Comparison of ENCODE assay signal across 19 mouse cellular contexts in genomic region chr6:4940086-4940485, GRCm38 (mm10). TPM values are rescaled to one million over a fixed set of nuclear protein-coding genes. Genes with fewer than 3 reads are reported as not detected.
A peak's percentile ranks its signal among the peaks of the same experiment; 100 is the strongest.
DNase-seq lines count a peak whose midpoint lies in the region; ATAC-seq lines count a peak whose summit lies in the region.
"Had no signal": no experiment of that assay in that cellular context is flagged by ENCODE, and none has a peak within 500 bp of the region (broad histone marks: within the 10 kb centered on the region; RNA-seq: fewer than 3 reads in every experiment).

No protein-coding gene starts in this region.

- H3K4me3 ChIP-seq in heart, embryonic 10.5 days: no peak overlapping the region
- H3K4me3 ChIP-seq in neural tube, embryonic 13.5 days: no peak overlapping the region
- H3K4me3 ChIP-seq in neural tube, embryonic 15.5 days (replicated peaks): no peak overlapping the region
- no peak overlapping the region for H3K4me3 ChIP-seq in embryonic facial prominence, embryonic 15.5 days (replicated peaks)
- H3K4me3 ChIP-seq: hindbrain, embryonic 15.5 days; limb, embryonic 13.5 days; lung, embryonic 15.5 days; stomach, embryonic 15.5 days had no signal

- 0 out of 2 replicates have a peak, but pooled peaks cover 3% of the 10 kb centered on the region for H3K36me3 ChIP-seq in heart, embryonic 10.5 days
- no peaks in the 10 kb centered on the region for H3K36me3 ChIP-seq in neural tube, embryonic 13.5 days
- no peaks in the 10 kb centered on the region for H3K36me3 ChIP-seq in neural tube, embryonic 15.5 days
- H3K36me3 ChIP-seq in embryonic facial prominence, embryonic 15.5 days: no peaks in the 10 kb centered on the region
- H3K36me3 ChIP-seq: hindbrain, embryonic 15.5 days; limb, embryonic 13.5 days; lung, embryonic 15.5 days; stomach, embryonic 15.5 days had no signal

- H3K4me1 ChIP-seq in heart, embryonic 10.5 days: peaks cover 47% of the 10 kb centered on the region
- H3K4me1 ChIP-seq in neural tube, embryonic 13.5 days (replicated peaks): peaks cover 23% of the 10 kb centered on the region
- 0 out of 2 replicates have a peak, but pooled peaks cover 6% of the 10 kb centered on the region for H3K4me1 ChIP-seq in neural tube, embryonic 15.5 days
- H3K4me1 ChIP-seq in embryonic facial prominence, embryonic 15.5 days: peaks cover 15% of the 10 kb centered on the region; the same call in 1 of the 2 replicates
- H3K4me1 ChIP-seq: lung, embryonic 15.5 days; stomach, embryonic 15.5 days had no signal

- 70% methylated on average over 6 of the region's 6 CpGs for WGBS in heart, embryonic 10.5 days
- WGBS in neural tube, embryonic 13.5 days: 71% methylated on average over 6 of the region's 6 CpGs
- WGBS in neural tube, embryonic 15.5 days: 69% methylated on average over 6 of the region's 6 CpGs
- WGBS in embryonic facial prominence, embryonic 15.5 days: 34% methylated on average over 6 of the region's 6 CpGs

- no peak for DNase-seq in heart, embryonic 10.5 days (ENCODE audit: low spot score)
- DNase-seq in heart, adult 11 months: no peak
- DNase-seq in right cerebral cortex, postnatal 36 days (ENCODE audit: low spot score in 2 of 2): no peak
- no peak for DNase-seq in adipocyte (ENCODE audit: low spot score)
- DNase-seq: adrenal gland, adult 2 months; cerebellum, adult 8-10 months; gastrocnemius, postnatal 36 days; heart, postnatal 14 days; lung, postnatal 4 days; right cerebral cortex, postnatal 14 days had no signal

- H3K4me2 ChIP-seq in neural tube, embryonic 13.5 days: no peak overlapping the region
- H3K4me2 ChIP-seq in neural tube, embryonic 15.5 days: no peak overlapping the region
- H3K4me2 ChIP-seq in embryonic facial prominence, embryonic 15.5 days (replicated peaks): no peak overlapping the region
- H3K4me2 ChIP-seq: hindbrain, embryonic 15.5 days; limb, embryonic 13.5 days; lung, embryonic 15.5 days; stomach, embryonic 15.5 days had no signal

- H3K27ac ChIP-seq in heart, embryonic 10.5 days: peak overlapping the region; percentile 83
- no peak overlapping the region for H3K27ac ChIP-seq in neural tube, embryonic 13.5 days (replicated peaks)
- no peak overlapping the region for H3K27ac ChIP-seq in neural tube, embryonic 15.5 days (replicated peaks)
- peak overlapping the region; percentile 39; the same call in 1 of the 2 replicates for H3K27ac ChIP-seq in embryonic facial prominence, embryonic 15.5 days (replicated peaks)
- H3K27ac ChIP-seq: hindbrain, embryonic 15.5 days; limb, embryonic 13.5 days; liver, embryonic 14.5 days; lung, embryonic 15.5 days; stomach, embryonic 15.5 days had no signal

- no peaks in the 10 kb centered on the region for H3K27me3 ChIP-seq in heart, embryonic 10.5 days (ENCODE audit: insufficient read depth, poor library complexity, severe bottlenecking)
- H3K27me3 ChIP-seq in neural tube, embryonic 13.5 days: no peaks in the 10 kb centered on the region
- no peaks in the 10 kb centered on the region for H3K27me3 ChIP-seq in neural tube, embryonic 15.5 days (replicated peaks)
- H3K27me3 ChIP-seq in embryonic facial prominence, embryonic 15.5 days: no peaks in the 10 kb centered on the region
- H3K27me3 ChIP-seq: hindbrain, embryonic 15.5 days; limb, embryonic 13.5 days; lung, embryonic 15.5 days; stomach, embryonic 15.5 days had no signal

- H3K9ac ChIP-seq in neural tube, embryonic 13.5 days: no peak overlapping the region
- no peak overlapping the region for H3K9ac ChIP-seq in neural tube, embryonic 15.5 days (replicated peaks)
- no peak overlapping the region for H3K9ac ChIP-seq in embryonic facial prominence, embryonic 15.5 days
- H3K9ac ChIP-seq: hindbrain, embryonic 15.5 days; limb, embryonic 13.5 days; liver, embryonic 14.5 days; lung, embryonic 15.5 days; stomach, embryonic 15.5 days had no signal

- ATAC-seq in neural tube, embryonic 13.5 days (ENCODE audit: low read depth): 0 out of 2 replicates have a peak, but pooled peaks have one; percentile 45
- ATAC-seq in neural tube, embryonic 15.5 days (ENCODE audit: low FRiP score): no peak
- no peak for ATAC-seq in embryonic facial prominence, embryonic 15.5 days (ENCODE audit: insufficient number of reproducible peaks, low FRiP score, low TSS enrichment, low read depth)
- ATAC-seq: intestine, embryonic 16.5 days had no signal

- no peaks in the 10 kb centered on the region for H3K9me3 ChIP-seq in heart, embryonic 10.5 days
- no peaks in the 10 kb centered on the region for H3K9me3 ChIP-seq in neural tube, embryonic 13.5 days
- H3K9me3 ChIP-seq in neural tube, embryonic 15.5 days (replicated peaks): no peaks in the 10 kb centered on the region
- H3K9me3 ChIP-seq in embryonic facial prominence, embryonic 15.5 days (replicated peaks): no peaks in the 10 kb centered on the region
- H3K9me3 ChIP-seq: hindbrain, embryonic 15.5 days; limb, embryonic 13.5 days; lung, embryonic 15.5 days; stomach, embryonic 15.5 days had no signal

RNA-seq across cellular contexts. Expression of gene Ppp1r9a, which starts 37.4 kb away (rescaled TPM):
- 19.3 and 21.4 TPM in 2 replicates for polyA plus RNA-seq in heart, embryonic 10.5 days (2016; fragmentation: Nextera tagmentation; extraction: Ambion mirVana)
- polyA plus RNA-seq in neural tube, embryonic 13.5 days (2015; fragmentation: Nextera tagmentation; extraction: Ambion mirVana): 27.2 and 30.2 TPM in 2 replicates
- polyA plus RNA-seq in neural tube, embryonic 15.5 days (2015; fragmentation: Nextera tagmentation; extraction: Ambion mirVana): 34.3 and 38.9 TPM in 2 replicates
- 13.7 and 14.8 TPM in 2 replicates for polyA plus RNA-seq in embryonic facial prominence, embryonic 15.5 days (2015; fragmentation: Nextera tagmentation; extraction: Ambion mirVana)

Comparison
In these comparisons a context has a peak if more than half of its experiments do, and no peak if none do; other contexts are left out.
1. H3K27ac ChIP-seq: peak in heart, embryonic 10.5 days (single experiment) and embryonic facial prominence, embryonic 15.5 days (single experiment); none in neural tube, embryonic 13.5 days (single experiment) and neural tube, embryonic 15.5 days (single experiment).